Mouse (Mus musculus): ENCODE measurements around the gene Ncln. TPM values are rescaled to one million over a fixed set of nuclear protein-coding genes. Genes with fewer than 3 reads are reported as not detected.
A peak's percentile ranks its signal among the peaks of the same experiment; 100 is the strongest.

Ncln gene
- polyA plus RNA-seq, 1 experiment, result 198 TPM

- H3K27ac ChIP-seq (ENCODE audit: insufficient read depth, low read length), result no peak overlapping the region
- 6% methylated on average over 33 of the region's 33 CpGs for WGBS
- DNase-seq (ENCODE audit: low read depth in 1 of 2, low spot score in 2 of 2), result peak in 1 of 2 experiments; percentile 17
- H3K27me3 ChIP-seq (ENCODE audit: control insufficient read depth, insufficient read depth, low read length), result peaks cover 23% of the 10 kb centered on the region
- no peak for TF ChIP-seq CTCF (IDR thresholded peaks at IDR 0.05; ENCODE audit: extremely low read depth, insufficient read depth, insufficient read length, insufficient replicate concordance)
- no peak for TF ChIP-seq POLR2A (IDR thresholded peaks at IDR 0.05; ENCODE audit: low read depth, low read length)
- H3K4me1 ChIP-seq (ENCODE audit: control insufficient read depth, insufficient read depth, insufficient read length), result peaks cover 13% of the 10 kb centered on the region
- H3K36me3 ChIP-seq (ENCODE audit: control insufficient read depth, insufficient read depth, low read length), result no peaks in the 10 kb centered on the region
- H3K4me3 ChIP-seq (ENCODE audit: extremely low read depth, insufficient read depth, insufficient read length), result no peak overlapping the region
Observed at GRCm38 (mm10) chr10:81464405-81465264, 31.6 kb downstream of the Ncln start.

DNA sequence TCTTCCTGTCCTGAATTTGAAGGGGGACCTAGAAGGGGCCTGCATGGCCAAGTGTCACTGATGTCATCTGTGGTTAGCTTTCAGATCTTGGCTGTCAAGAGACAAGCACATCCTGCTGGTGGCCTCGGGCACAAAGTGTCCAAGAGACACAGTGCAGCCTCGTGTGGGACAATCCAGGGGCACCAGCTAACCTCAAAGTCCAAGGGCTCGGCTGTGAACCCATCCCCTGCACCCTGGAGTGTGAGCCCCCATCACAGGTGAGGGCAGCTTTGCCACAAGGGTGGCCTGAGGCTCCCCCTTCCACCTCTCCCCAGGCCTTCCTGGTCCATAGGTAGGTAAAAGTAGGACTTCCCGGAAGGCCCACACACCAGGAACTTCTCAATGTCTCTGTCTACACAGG, 32.7 kb downstream of the Ncln start:
- peaks cover 13% of the 10 kb centered on the region for H3K4me1 ChIP-seq (ENCODE audit: control insufficient read depth, insufficient read depth, insufficient read length)
- no peak for TF ChIP-seq CTCF (IDR thresholded peaks at IDR 0.05; ENCODE audit: extremely low read depth, insufficient read depth, insufficient read length, insufficient replicate concordance)
- no peak for TF ChIP-seq POLR2A (IDR thresholded peaks at IDR 0.05; ENCODE audit: low read depth, low read length)
- no peak overlapping the region for H3K27ac ChIP-seq (ENCODE audit: insufficient read depth, low read length)
- 49% methylated on average over 4 of the region's 4 CpGs for WGBS
- no peak overlapping the region for H3K4me3 ChIP-seq (ENCODE audit: extremely low read depth, insufficient read depth, insufficient read length)
- peak in 1 of 2 experiments; percentile 1 for DNase-seq (ENCODE audit: low read depth in 1 of 2, low spot score in 2 of 2)
- H3K36me3 ChIP-seq (ENCODE audit: control insufficient read depth, insufficient read depth, low read length), result no peaks in the 10 kb centered on the region
- peaks cover 23% of the 10 kb centered on the region for H3K27me3 ChIP-seq (ENCODE audit: control insufficient read depth, insufficient read depth, low read length)

DNA sequence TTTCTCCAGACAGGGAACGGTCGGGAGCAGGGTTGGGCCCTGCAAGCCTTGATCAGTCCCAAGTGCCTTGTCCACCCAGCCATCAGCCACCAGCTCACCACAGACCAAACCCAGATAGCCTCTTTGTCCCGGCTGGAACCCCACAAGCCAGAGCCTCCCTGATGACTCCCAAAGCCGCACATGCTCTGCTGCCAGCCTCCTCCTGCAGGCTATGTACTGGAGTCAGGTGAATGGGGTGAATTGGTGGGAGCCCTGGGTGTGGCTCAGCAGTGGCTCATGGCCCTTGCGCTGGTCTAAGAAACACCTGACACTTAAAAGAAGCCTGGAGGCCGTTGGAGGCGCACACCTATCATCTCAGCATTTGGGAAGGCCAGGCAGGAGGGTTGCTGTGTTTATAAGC, 33.3 kb downstream of the Ncln start:
- Histone ChIP-seq H3K4me1 (ENCODE audit: control insufficient read depth, insufficient read depth, insufficient read length) (peaks cover 13% of the 10 kb centered on the region), H3K4me3 (ENCODE audit: extremely low read depth, insufficient read depth, insufficient read length) (no peak overlapping the region), H3K27me3 (ENCODE audit: control insufficient read depth, insufficient read depth, low read length) (peaks cover 25% of the 10 kb centered on the region), H3K36me3 (ENCODE audit: control insufficient read depth, insufficient read depth, low read length) (no peaks in the 10 kb centered on the region), H3K27ac (ENCODE audit: insufficient read depth, low read length) (no peak overlapping the region)
- TF ChIP-seq CTCF (IDR thresholded peaks at IDR 0.05; ENCODE audit: extremely low read depth, insufficient read depth, insufficient read length, insufficient replicate concordance) (no peak), POLR2A (IDR thresholded peaks at IDR 0.05; ENCODE audit: low read depth, low read length) (no peak)
- peak in 1 of 2 experiments; percentile 1 for DNase-seq (ENCODE audit: low read depth in 1 of 2, low spot score in 2 of 2)
- WGBS, result 87% methylated on average over 7 of the region's 7 CpGs

DNA sequence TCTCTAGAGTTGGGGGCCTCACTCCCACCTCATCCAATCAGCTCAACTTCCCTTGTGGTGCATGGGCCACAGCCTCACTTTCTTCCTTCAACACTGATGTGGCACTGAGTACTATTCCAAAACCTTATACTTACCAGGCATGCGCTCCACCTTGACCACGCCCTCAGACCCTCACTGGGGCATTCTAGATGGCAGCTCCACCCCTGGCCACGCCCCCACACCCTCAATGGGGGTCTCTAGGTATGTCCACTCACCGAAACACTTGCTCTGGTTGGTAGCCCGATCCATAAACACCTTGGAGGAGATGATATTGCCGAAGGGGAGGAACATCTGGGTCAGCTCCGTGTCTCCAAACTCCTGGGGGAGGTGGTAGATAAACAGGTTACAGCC, 33.8 kb downstream of the Ncln start:
- Histone ChIP-seq H3K27me3 (ENCODE audit: control insufficient read depth, insufficient read depth, low read length) (peaks cover 25% of the 10 kb centered on the region), H3K27ac (ENCODE audit: insufficient read depth, low read length) (no peak overlapping the region), H3K4me3 (ENCODE audit: extremely low read depth, insufficient read depth, insufficient read length) (no peak overlapping the region), H3K4me1 (ENCODE audit: control insufficient read depth, insufficient read depth, insufficient read length) (peaks cover 13% of the 10 kb centered on the region), H3K36me3 (ENCODE audit: control insufficient read depth, insufficient read depth, low read length) (no peaks in the 10 kb centered on the region)
- WGBS, result 51% methylated on average over 7 of the region's 7 CpGs
- no peak for TF ChIP-seq CTCF (IDR thresholded peaks at IDR 0.05; ENCODE audit: extremely low read depth, insufficient read depth, insufficient read length, insufficient replicate concordance)
- TF ChIP-seq POLR2A (IDR thresholded peaks at IDR 0.05; ENCODE audit: low read depth, low read length), result no peak
- peak in 1 of 2 experiments; percentile 2 for DNase-seq (ENCODE audit: low read depth in 1 of 2, low spot score in 2 of 2)

DNA sequence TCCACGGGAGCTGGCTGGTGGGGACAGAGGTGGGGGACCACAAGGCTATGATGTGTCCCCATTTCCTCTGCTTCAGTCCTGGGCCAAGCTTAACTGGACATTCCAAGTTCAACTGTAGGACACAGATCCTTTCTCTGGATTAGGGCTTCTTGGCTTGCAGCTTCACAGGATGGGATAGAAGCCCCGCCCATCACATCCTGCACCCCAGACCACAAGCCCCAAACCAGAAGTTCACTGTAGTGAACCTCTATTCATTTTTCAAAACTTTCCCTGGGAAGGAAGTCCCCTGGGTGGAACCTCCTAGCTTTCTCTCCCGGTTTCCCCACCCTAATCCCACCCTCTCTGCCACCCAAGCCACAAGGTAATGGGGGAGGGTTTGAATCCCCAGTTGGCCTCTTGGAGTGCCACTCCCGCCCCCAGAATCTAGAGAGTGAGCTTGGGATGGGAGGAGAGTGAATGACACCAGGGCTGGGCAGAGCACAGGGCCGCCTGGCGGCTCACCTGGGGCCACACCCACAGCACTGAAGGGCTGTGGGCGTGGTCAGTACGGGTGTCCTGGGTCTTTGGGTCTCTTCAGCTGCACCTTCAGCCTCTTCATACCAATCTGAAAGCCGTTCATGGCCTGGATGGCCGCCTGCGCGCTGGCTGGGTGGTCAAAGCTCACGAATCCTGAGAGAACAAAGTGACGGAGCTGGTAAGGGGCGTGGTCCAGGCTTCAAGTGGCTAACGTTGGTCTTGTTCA, 34.3 kb downstream of the Ncln start:
- H3K27me3 ChIP-seq (ENCODE audit: control insufficient read depth, insufficient read depth, low read length), result peaks cover 25% of the 10 kb centered on the region
- 9% methylated on average over 16 of the region's 16 CpGs for WGBS
- H3K27ac ChIP-seq (ENCODE audit: insufficient read depth, low read length), result no peak overlapping the region
- H3K4me1 ChIP-seq (ENCODE audit: control insufficient read depth, insufficient read depth, insufficient read length), result peaks cover 13% of the 10 kb centered on the region
- no peak for TF ChIP-seq POLR2A (IDR thresholded peaks at IDR 0.05; ENCODE audit: low read depth, low read length)
- TF ChIP-seq CTCF (IDR thresholded peaks at IDR 0.05; ENCODE audit: extremely low read depth, insufficient read depth, insufficient read length, insufficient replicate concordance), result no peak
- H3K36me3 ChIP-seq (ENCODE audit: control insufficient read depth, insufficient read depth, low read length), result no peaks in the 10 kb centered on the region
- H3K4me3 ChIP-seq (ENCODE audit: extremely low read depth, insufficient read depth, insufficient read length), result no peak overlapping the region
- DNase-seq (ENCODE audit: low read depth in 1 of 2, low spot score in 2 of 2), result peak in 1 of 2 experiments; percentile 2

DNA sequence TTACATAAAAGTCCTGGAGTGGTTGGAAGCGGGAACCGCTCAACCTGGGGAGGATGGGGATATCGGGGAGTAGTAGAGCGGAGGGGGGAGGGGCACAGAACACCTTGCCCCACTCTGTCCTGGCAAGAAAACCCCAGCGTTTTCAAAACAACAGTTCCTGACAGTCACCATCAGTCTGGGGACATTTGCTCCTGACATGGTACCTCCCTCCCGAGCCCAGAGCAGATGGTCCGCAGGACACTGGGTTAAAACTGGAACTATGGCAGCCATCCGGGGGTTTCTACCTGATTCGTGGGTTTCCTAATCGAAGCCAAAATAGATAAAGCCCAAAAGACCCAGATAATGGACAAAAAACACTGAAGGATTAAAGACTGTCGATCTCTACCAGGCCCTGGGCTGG, 35.2 kb downstream of the Ncln start:
- H3K36me3 ChIP-seq (ENCODE audit: control insufficient read depth, insufficient read depth, low read length), result no peaks in the 10 kb centered on the region
- H3K27ac ChIP-seq (ENCODE audit: insufficient read depth, low read length), result no peak overlapping the region
- 38% methylated on average over 11 of the region's 11 CpGs for WGBS
- peaks cover 13% of the 10 kb centered on the region for H3K4me1 ChIP-seq (ENCODE audit: control insufficient read depth, insufficient read depth, insufficient read length)
- peaks cover 28% of the 10 kb centered on the region for H3K27me3 ChIP-seq (ENCODE audit: control insufficient read depth, insufficient read depth, low read length)
- no peak for TF ChIP-seq CTCF (IDR thresholded peaks at IDR 0.05; ENCODE audit: extremely low read depth, insufficient read depth, insufficient read length, insufficient replicate concordance)
- no peak for TF ChIP-seq POLR2A (IDR thresholded peaks at IDR 0.05; ENCODE audit: low read depth, low read length)
- no peak for DNase-seq (ENCODE audit: low read depth in 1 of 2, low spot score in 2 of 2)
- H3K4me3 ChIP-seq (ENCODE audit: extremely low read depth, insufficient read depth, insufficient read length), result no peak overlapping the region

Data from spleen, adult 2 months (tissue).